Mouse (Mus musculus) limb, embryonic 13.5 days (tissue): ENCODE measurements around the gene Cecr2. TPM values are rescaled to one million over a fixed set of nuclear protein-coding genes. Genes with fewer than 3 reads are reported as not detected.
"Not testable (repeated sequence)": the region's sequence is repeated elsewhere in the genome, so short reads cannot be mapped to it uniquely, and the experiment has no call there.

Source experiments
- ATAC-seq: fragments of 200-750 bp; cut with Nextera tagmentation; 2 replicates; pipeline ENCODE4 v1.8.0; 2017; ENCODE audit warnings: low read depth, moderate number of reproducible peaks, moderate TSS enrichment; ENCODE audit not compliant: low FRiP score
- H3K27ac ChIP-seq: fragments of 300-500 bp; sonication (generic); 2 replicates; pipeline ENCODE4 v1.5.1; 2015; ENCODE audit warnings: inconsistent platforms, mild to moderate bottlenecking, moderate library complexity
- H3K27me3 ChIP-seq: fragments of 300-500 bp; sonication (generic); 2 replicates; pipeline ENCODE4 v1.6.1; 2015; ENCODE audit warnings: mild to moderate bottlenecking, inconsistent platforms
- H3K36me3 ChIP-seq: fragments of 300-500 bp; sonication (generic); 2 replicates; pipeline ENCODE4 v1.6.1; 2015; ENCODE audit warnings: inconsistent platforms, mild to moderate bottlenecking, moderate library complexity
- H3K4me1 ChIP-seq: fragments of 300-500 bp; sonication (generic); 2 replicates; pipeline ENCODE4 v1.6.1; 2015; ENCODE audit warnings: inconsistent platforms
- H3K4me2 ChIP-seq: fragments of 300-500 bp; sonication (generic); replicated peaks from 2 replicates; pipeline ENCODE4 v1.6.1; 2015; ENCODE audit warnings: inconsistent platforms, mild to moderate bottlenecking, moderate library complexity
- H3K4me3 ChIP-seq: fragments of 300-500 bp; sonication (generic); 2 replicates; pipeline ENCODE4 v1.5.1; 2015; ENCODE audit warnings: moderate library complexity, mild to moderate bottlenecking, inconsistent platforms
- H3K9ac ChIP-seq: fragments of 300-500 bp; sonication (generic); 2 replicates; pipeline ENCODE4 v1.6.1; 2015; ENCODE audit warnings: mild to moderate bottlenecking, inconsistent platforms
- H3K9me3 ChIP-seq: fragments of 300-500 bp; sonication (generic); 2 replicates; pipeline ENCODE4 v1.6.1; 2016; ENCODE audit warnings: inconsistent platforms
- WGBS: fragments of 180-500 bp; shearing (Covaris S2); methylation state at CpG from one replicate; pipeline ENCODE4 v1.1.7; 2015; 5-methylcytosine and 5-hydroxymethylcytosine counted together
- microRNA-seq: library from miRNA; unstranded; fragments of <30 nt; microRNA quantifications from one replicate; pipeline ENCODE4, GENCODE M21; 2016
- polyA plus RNA-seq: library from polyadenylated mRNA; unstranded; fragments of >200 nt; fragmentation: Nextera tagmentation; extraction: Ambion mirVana; gene quantifications from 2 replicates; pipeline ENCODE4 v1.2.1, GENCODE M21; 2015

Cecr2 gene
- polyA plus RNA-seq, 1 experiment from 2014 or later = 3.2 TPM

DNA sequence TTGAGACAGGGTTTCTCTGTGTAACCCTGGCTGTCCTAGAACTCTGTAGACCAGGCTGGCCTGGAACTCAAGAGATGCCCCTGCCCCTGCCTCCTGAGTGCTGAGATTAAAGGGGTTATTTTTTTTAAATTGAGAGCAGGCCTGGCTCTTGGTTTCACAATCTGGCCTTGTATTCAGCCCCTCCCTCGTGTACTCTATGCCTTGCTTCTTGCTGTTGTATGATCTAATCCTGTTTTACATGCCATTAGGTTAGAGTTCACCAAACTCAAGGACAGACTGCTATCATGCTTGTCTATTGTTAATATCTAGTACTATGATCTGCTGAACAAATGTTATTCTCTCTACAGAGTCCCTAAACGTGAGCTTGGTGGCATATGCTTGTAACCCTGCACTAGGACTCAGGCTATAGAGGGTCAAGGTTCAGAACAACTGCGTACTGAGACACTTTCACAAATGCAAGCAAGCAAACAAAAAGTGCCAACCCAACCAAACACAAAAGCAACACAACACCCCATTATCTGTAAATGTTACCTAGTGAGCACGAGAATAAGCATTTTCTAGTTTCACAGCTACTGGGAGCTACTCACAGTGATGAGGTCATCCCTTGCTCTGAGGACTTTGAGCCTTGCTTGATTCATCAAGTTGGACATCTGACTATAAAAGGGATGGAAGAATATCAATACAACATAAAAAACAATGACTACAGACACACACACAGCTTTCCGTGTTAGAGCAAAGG lies 141.0 kb downstream of the Cecr2 start:
- Histone ChIP-seq H3K36me3 (peaks cover 94% of the 10 kb centered on the region), H3K4me3 (no peak overlapping the region), H3K4me1 (no peaks in the 10 kb centered on the region), H3K9ac (no peak overlapping the region), H3K27me3 (no peaks in the 10 kb centered on the region), H3K4me2 (no peak overlapping the region), H3K9me3 (no peaks in the 10 kb centered on the region), H3K27ac (no peak overlapping the region)
- 89% methylated on average over 5 of the region's 5 CpGs for WGBS
- no peak for ATAC-seq

DNA sequence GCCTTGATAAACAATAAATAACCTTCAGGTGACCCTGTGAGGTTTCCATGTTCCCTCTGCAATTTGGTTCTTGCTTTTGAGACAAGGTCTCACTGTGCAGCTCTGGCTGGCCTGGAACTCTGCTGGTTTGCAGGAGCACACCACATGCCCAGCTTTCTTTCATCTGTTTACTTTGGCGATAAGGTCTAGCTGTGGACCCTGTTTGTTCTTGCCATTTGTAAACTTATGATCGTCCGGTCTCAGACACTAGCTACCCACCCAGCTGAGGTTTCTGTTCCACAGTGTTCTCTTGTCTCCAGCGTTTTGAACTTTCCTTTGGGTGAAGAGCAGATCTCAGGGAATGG lies 141.5 kb downstream of the Cecr2 start:
- H3K4me1 ChIP-seq = no peaks in the 10 kb centered on the region
- no peak overlapping the region for H3K9ac ChIP-seq
- H3K36me3 ChIP-seq = peaks cover 88% of the 10 kb centered on the region
- no peaks in the 10 kb centered on the region for H3K27me3 ChIP-seq
- 96% methylated on average over 4 of the region's 4 CpGs for WGBS
- no peak overlapping the region for H3K4me2 ChIP-seq
- H3K27ac ChIP-seq = no peak overlapping the region
- H3K4me3 ChIP-seq = no peak overlapping the region
- H3K9me3 ChIP-seq = no peaks in the 10 kb centered on the region
- ATAC-seq = no peak

GRCm38 (mm10) chr6:120811999-120812398 lies 145.8 kb downstream of the Cecr2 start:
- not testable (repeated sequence) for H3K27me3 ChIP-seq, ATAC-seq, H3K4me2 ChIP-seq, H3K9ac ChIP-seq, H3K4me1 ChIP-seq, H3K4me3 ChIP-seq, H3K9me3 ChIP-seq, H3K27ac ChIP-seq
- peaks cover 47% of the 10 kb centered on the region for H3K36me3 ChIP-seq
- 96% methylated on average over 9 of the region's 10 CpGs for WGBS

DNA sequence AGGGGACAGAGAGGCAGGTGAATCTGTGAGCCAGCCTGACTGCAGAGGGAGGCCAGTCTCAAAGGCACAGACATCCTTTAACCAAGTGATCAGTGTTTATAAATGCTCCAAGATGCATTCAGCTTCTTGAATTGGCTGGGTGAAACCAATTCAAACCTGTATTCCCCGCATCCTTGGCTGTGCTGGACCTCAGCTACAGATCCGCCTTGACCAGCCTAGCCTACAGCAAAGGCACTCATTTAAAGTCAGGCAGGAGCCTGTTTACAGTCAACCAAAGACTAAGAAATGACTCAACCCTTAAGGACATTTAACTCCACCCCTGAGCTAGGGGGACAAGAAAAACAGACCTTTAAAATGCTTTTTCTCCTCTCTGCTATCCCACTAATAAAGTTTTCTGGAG lies 153.1 kb downstream of the Cecr2 start:
- H3K36me3 ChIP-seq = peaks cover 23% of the 10 kb centered on the region
- ATAC-seq = no peak
- peaks cover 14% of the 10 kb centered on the region for H3K4me1 ChIP-seq
- peaks cover 6% of the 10 kb centered on the region; the same call in 1 of the 2 replicates for H3K9me3 ChIP-seq
- H3K27ac ChIP-seq = no peak overlapping the region
- H3K9ac ChIP-seq = no peak overlapping the region
- H3K27me3 ChIP-seq = no peaks in the 10 kb centered on the region
- WGBS = 97% methylated on average over 2 of the region's 2 CpGs
- H3K4me3 ChIP-seq = no peak overlapping the region
- no peak overlapping the region for H3K4me2 ChIP-seq

DNA sequence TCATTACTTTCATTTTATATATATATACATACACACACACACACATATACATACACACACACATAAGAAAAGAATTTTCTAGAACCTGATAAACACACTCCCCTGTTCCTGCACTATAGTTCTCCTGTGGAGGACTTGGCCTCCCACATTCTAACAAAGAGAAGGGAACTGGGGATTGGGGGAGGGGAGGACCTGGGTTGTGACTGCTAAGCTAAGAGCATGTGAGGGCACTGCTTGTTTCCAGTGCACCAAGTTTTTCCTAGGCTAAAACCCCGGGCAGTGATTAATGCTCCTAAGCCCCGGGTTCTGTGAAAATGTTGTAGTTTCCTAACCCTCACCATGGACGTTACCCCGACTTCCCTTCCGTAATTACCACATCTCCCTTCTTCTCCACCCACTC lies 154.0 kb downstream of the Cecr2 start:
- H3K36me3 ChIP-seq = peaks cover 23% of the 10 kb centered on the region
- no peak overlapping the region for H3K4me2 ChIP-seq
- no peak overlapping the region for H3K4me3 ChIP-seq
- 87% methylated on average over 5 of the region's 5 CpGs for WGBS
- H3K9me3 ChIP-seq = peaks cover 6% of the 10 kb centered on the region; the same call in 1 of the 2 replicates
- ATAC-seq = no peak
- no peak overlapping the region for H3K9ac ChIP-seq
- H3K4me1 ChIP-seq = peaks cover 14% of the 10 kb centered on the region
- no peaks in the 10 kb centered on the region for H3K27me3 ChIP-seq
- H3K27ac ChIP-seq = no peak overlapping the region

Small RNA genes lying within 50 kb of the gene (microRNA-seq; reads per million reads assigned to microRNA genes)
- gene Gm25193 = not detected

Other genes starting within 250 kb of the Cecr2 start
- 4.6 and 5.4 TPM in 2 replicates for gene Il17ra, start 203.1 kb upstream of the Cecr2 start, polyA plus RNA-seq
- gene Tmem121b, start 172.6 kb upstream of the Cecr2 start, polyA plus RNA-seq = 0.08 and 0.25 TPM in 2 replicates
- 18.6 and 20.3 TPM in 2 replicates for gene Hdhd5, start 135.1 kb upstream of the Cecr2 start, polyA plus RNA-seq
- gene Slc25a18, start 107.2 kb downstream of the Cecr2 start, polyA plus RNA-seq = 0.57 and 0.67 TPM in 2 replicates
- 102 and 105 TPM in 2 replicates for gene Atp6v1e1, start 156.4 kb downstream of the Cecr2 start, polyA plus RNA-seq
- gene Bcl2l13, start 169.8 kb downstream of the Cecr2 start, polyA plus RNA-seq = 27.0 and 31.3 TPM in 2 replicates